In the genomic region with DNA sequence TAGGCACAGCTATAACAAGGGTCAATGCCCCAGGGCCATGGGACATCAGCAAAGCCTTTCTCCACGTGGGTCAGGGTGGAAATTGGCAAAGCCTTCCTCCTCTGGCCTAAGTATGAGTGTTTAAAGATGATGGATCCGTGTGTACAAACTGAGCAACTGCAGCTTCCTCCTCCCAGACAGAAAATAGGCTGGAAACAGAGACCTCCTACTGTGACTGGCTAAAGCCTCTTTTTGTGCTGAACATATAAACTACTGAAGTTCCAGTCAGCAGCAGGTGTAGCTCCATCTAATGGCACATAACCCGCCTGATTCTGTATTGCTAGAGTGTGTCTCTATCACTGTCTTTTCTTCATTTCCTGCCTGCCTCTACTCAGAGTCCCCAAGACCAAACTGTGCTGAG, we compare ENCODE assay signal across 20 mouse cellular contexts. TPM values are rescaled to one million over a fixed set of nuclear protein-coding genes. Genes with fewer than 3 reads are reported as not detected.
DNase-seq lines count a peak whose midpoint lies in the region.
"Had no signal": no experiment of that assay in that cellular context is flagged by ENCODE, and none has a peak within 500 bp of the region (broad histone marks: within the 10 kb centered on the region; RNA-seq: fewer than 3 reads in every experiment).

No protein-coding gene starts in this region.

- peak; percentile 84 for DNase-seq in heart, adult 11 months
- no peak for DNase-seq in heart, postnatal 14 days
- DNase-seq in ES-CJ7 (ENCODE audit: low read depth, low spot score) (peak; percentile 70), R1 (ENCODE audit: low read depth, low spot score) (peak; percentile 78), ZHBTc4 (ENCODE audit: low read depth, low spot score) (peak; percentile 56)
- no peak for DNase-seq in thymus, postnatal 10 days (ENCODE audit: low spot score in 2 of 2)
- DNase-seq in adrenal gland, postnatal 25 days = no peak
- DNase-seq in lung, postnatal 4 days = no peak
- DNase-seq: adrenal gland, adult 2 months; adrenal gland, adult 8-10 months; adrenal gland, postnatal 10 days; adrenal gland, postnatal 14 days; adrenal gland, postnatal 36 days; B cell, adult 2 months; cerebellum, adult 11 months; cerebellum, adult 11-12 months; cerebellum, adult 18-20 months; cerebellum, adult 2 months; cerebellum, adult 8-10 months; cerebellum, adult 9-10 months had no signal

- intact Hi-C loops in heart, postnatal 14 days (cut with DNase I) = loop anchor here (5.0 kb wide), 1 partner anchor 34 kb away; no protein-coding TSS in a partner anchor

RNA-seq across cellular contexts. Expression of a gene that starts 13.7 kb away (rescaled TPM):
- total RNA-seq in heart, postnatal 14 days (2021) = 10 to 100 TPM; 19.7 to 20.6 TPM
- 29.3 and 44.1 TPM in 2 replicates for total RNA-seq in adrenal gland, postnatal 25 days (2021)

Comparison
In these comparisons a context has a peak if more than half of its experiments do, and no peak if none do; other contexts are left out.
1. DNase-seq: peak in heart, adult 11 months (single experiment), ES-CJ7 (single experiment), R1 (single experiment) and ZHBTc4 (single experiment); none in heart, postnatal 14 days (0 of 2), thymus, postnatal 10 days (0 of 2), adrenal gland, postnatal 25 days (single experiment) and lung, postnatal 4 days (0 of 2).